Mouse (Mus musculus) cortical plate, adult 2 months (tissue): ENCODE measurements around the gene Ltk. TPM values are rescaled to one million over a fixed set of nuclear protein-coding genes. Genes with fewer than 3 reads are reported as not detected.

ENCODE experiments used
- H3K27ac ChIP-seq: fragments of 200-500 bp; 2 replicates; pipeline ENCODE4 v1.5.1; 2012; ENCODE audit warnings: low read length, control low read depth, inconsistent platforms; ENCODE audit not compliant: insufficient read depth
- H3K4me1 ChIP-seq: fragments of 200-500 bp; 2 replicates; pipeline ENCODE4 v1.6.1; 2011; ENCODE audit warnings: low read length; ENCODE audit not compliant: control insufficient read depth, insufficient read depth
- H3K4me3 ChIP-seq: fragments of 200-500 bp; 2 replicates; pipeline ENCODE4 v1.5.1; 2011; ENCODE audit warnings: mild to moderate bottlenecking, low read length, control low read depth; ENCODE audit not compliant: insufficient read depth
- CTCF ChIP-seq: fragments of 200-500 bp; IDR thresholded peaks from 2 replicates; pipeline ENCODE4 v1.5.1; 2011; ENCODE audit warnings: mild to moderate bottlenecking, control low read depth, low read length; ENCODE audit not compliant: insufficient read depth; ENCODE audit errors: extremely low read depth
- POLR2A ChIP-seq: fragments of 200-500 bp; IDR thresholded peaks from 2 replicates; pipeline ENCODE4 v1.6.1; 2011; ENCODE audit warnings: mild to moderate bottlenecking, low read length, control low read depth; ENCODE audit not compliant: insufficient read depth; ENCODE audit errors: extremely low read depth
- polyA plus RNA-seq: library from polyadenylated mRNA; depleted of rRNA; stranded (reverse); fragments of >200 nt; gene quantifications from 2 replicates; pipeline ENCODE4 v1.2.3, GENCODE M21; 2012

The Ltk gene
- polyA plus RNA-seq, 1 experiment: 63.2 TPM

- peak overlapping the region; percentile 95 for H3K4me3 ChIP-seq
- H3K4me1 ChIP-seq: peaks cover 16% of the 10 kb centered on the region
- H3K27ac ChIP-seq: peak overlapping the region; percentile 86
- TF ChIP-seq CTCF: no peak
- no peak for TF ChIP-seq POLR2A
Observed at GRCm38 (mm10) chr2:119799961-119800550, 39.8 kb upstream of the Ltk start.

- H3K4me1 ChIP-seq: peaks cover 12% of the 10 kb centered on the region
- H3K27ac ChIP-seq: peak overlapping the region; percentile 86
- H3K4me3 ChIP-seq: peak overlapping the region; percentile 95
Observed at GRCm38 (mm10) chr2:119799181-119799960, 39.1 kb upstream of the Ltk start.

GRCm38 (mm10) chr2:119798246-119798927 lies 38.2 kb upstream of the Ltk start:
- TF ChIP-seq POLR2A: no peak
- peak; percentile 24 for TF ChIP-seq CTCF
- H3K27ac ChIP-seq: no peak overlapping the region; the same call in 1 of the 2 replicates
- H3K4me3 ChIP-seq: no peak overlapping the region; the same call in 1 of the 2 replicates
- H3K4me1 ChIP-seq: peaks cover 9% of the 10 kb centered on the region

More at GRCm38 (mm10) chr2:119799181-119799960, 39.1 kb upstream of the Ltk start:
- TF ChIP-seq POLR2A: no peak
- TF ChIP-seq CTCF: no peak

GRCm38 (mm10) chr2:119797279-119797783 lies 37.1 kb upstream of the Ltk start, which contains the start of gene Tyro3:
Tyro3 (plus strand) TSS chr2:119797733.
- TF ChIP-seq POLR2A (no peak), CTCF (no peak)
- 0 out of 2 replicates have a peak within 1 kb of the TSS, but pooled peaks have one; percentile 21 for H3K27ac ChIP-seq
- H3K4me1 ChIP-seq: peaks cover 6% of the 10 kb centered on the region
- no peak within 1 kb of the TSS for H3K4me3 ChIP-seq

GRCm38 (mm10) chr2:119789996-119790395 lies 29.8 kb upstream of the Ltk start:
- Histone ChIP-seq H3K4me3 (no peak overlapping the region), H3K27ac (no peak overlapping the region), H3K4me1 (peaks cover 1% of the 10 kb centered on the region; the same call in 1 of the 2 replicates)
- TF ChIP-seq POLR2A: no peak

GRCm38 (mm10) chr2:119787206-119787883 lies 27.1 kb upstream of the Ltk start, which contains the start of gene Rpap1:
Rpap1 (minus strand) TSS chr2:119787537.
- TF ChIP-seq CTCF (no peak), POLR2A (peak; percentile 78)
- H3K4me3 ChIP-seq: peak within 1 kb of the TSS; percentile 75
- peaks cover 1% of the 10 kb centered on the region; the same call in 1 of the 2 replicates for H3K4me1 ChIP-seq
- peak within 1 kb of the TSS; percentile 77 for H3K27ac ChIP-seq

- H3K4me3 ChIP-seq: no peak overlapping the region
- TF ChIP-seq CTCF: peak; percentile 25; the same call in 1 of the 2 replicates
- no peak for TF ChIP-seq POLR2A
- no peaks in the 10 kb centered on the region for H3K4me1 ChIP-seq
- no peak overlapping the region for H3K27ac ChIP-seq
Observed at GRCm38 (mm10) chr2:119767246-119767645, 7.0 kb upstream of the Ltk start.

- Histone ChIP-seq H3K4me3 (no peak overlapping the region), H3K27ac (no peak overlapping the region), H3K4me1 (no peaks in the 10 kb centered on the region)
- no peak for TF ChIP-seq POLR2A
- no peak for TF ChIP-seq CTCF
Observed at GRCm38 (mm10) chr2:119763924-119764323, 3.7 kb upstream of the Ltk start.

GRCm38 (mm10) chr2:119762276-119762675 lies 2.0 kb upstream of the Ltk start:
- Histone ChIP-seq H3K4me1 (peaks cover 1% of the 10 kb centered on the region; the same call in 1 of the 2 replicates), H3K4me3 (no peak overlapping the region), H3K27ac (no peak overlapping the region)
- no peak for TF ChIP-seq CTCF
- no peak for TF ChIP-seq POLR2A
